Mouse (Mus musculus): Measurements from ENCODE around the gene Slc5a8. TPM values are rescaled to one million over a fixed set of nuclear protein-coding genes. Genes with fewer than 3 reads are reported as not detected.

Gene Slc5a8
- total and polyA plus RNA-seq, 3 experiments, result not detected

DNA sequence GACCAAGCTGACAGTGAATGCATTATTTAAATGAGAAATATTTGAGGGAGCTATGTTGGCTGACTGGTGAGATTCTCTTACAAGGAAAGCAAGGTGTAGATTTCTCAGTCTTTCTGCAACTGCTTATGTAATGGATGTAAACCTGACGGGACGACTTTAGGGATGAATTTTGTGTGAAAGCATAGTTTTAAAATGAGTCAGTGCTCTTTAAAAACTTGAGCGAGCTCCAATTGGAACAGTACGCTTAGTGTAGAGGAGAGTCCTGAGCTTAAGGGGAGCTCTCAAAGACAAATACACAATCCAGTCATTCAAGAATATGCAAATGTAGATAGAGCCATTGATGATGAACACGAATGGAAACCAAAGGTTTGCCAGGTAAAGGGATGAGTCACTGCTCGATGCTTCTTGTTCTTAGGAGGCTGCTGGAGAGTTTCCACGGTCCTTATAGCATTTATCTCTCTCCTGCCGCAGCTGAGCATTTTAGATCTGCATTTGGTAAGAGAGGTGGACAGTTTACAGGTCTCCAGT is 6.8 kb downstream of the Slc5a8 start:
- Histone ChIP-seq H3K27me3 (ENCODE audit: control insufficient read depth in 1 of 2, insufficient read depth in 2 of 2, low read length in 2 of 2) (no peaks in the 10 kb centered on the region), H3K27ac (ENCODE audit: control insufficient read depth, low read depth, low read length) (no peak overlapping the region), H3K4me1 (ENCODE audit: control insufficient read depth in 1 of 2, insufficient read depth in 2 of 2, low read length in 2 of 2) (no peaks in the 10 kb centered on the region), H3K36me3 (ENCODE audit: control insufficient read depth in 1 of 2, insufficient read depth in 2 of 2, low read length in 2 of 2) (no peaks in the 10 kb centered on the region), H3K9me3 (replicated peaks; ENCODE audit: insufficient read depth, low read length) (no peaks in the 10 kb centered on the region), H3K4me3 (ENCODE audit: control insufficient read depth in 1 of 2, insufficient read depth in 1 of 2, low read depth in 2 of 2, low read length in 2 of 2) (no peak overlapping the region), H3K9ac (ENCODE audit: control insufficient read depth, low read depth, low read length, poor library complexity, severe bottlenecking) (no peak overlapping the region), H3K79me2 (ENCODE audit: control insufficient read depth, insufficient read depth, low read length, poor library complexity) (no peaks in the 10 kb centered on the region)
- no peak for TF ChIP-seq ZMIZ1 (IDR thresholded peaks at IDR 0.05; ENCODE audit: low read depth, low read length)
- TF ChIP-seq RCOR1 (IDR thresholded peaks at IDR 0.05; ENCODE audit: low read depth, low read length), result no peak
- no peak for TF ChIP-seq UBTF (IDR thresholded peaks at IDR 0.05; ENCODE audit: borderline replicate concordance, insufficient read depth, low read depth, low read length)
- TF ChIP-seq E2F4 (IDR thresholded peaks at IDR 0.05; ENCODE audit: borderline replicate concordance, low read depth, low read length), result no peak
- TF ChIP-seq RAD21 (IDR thresholded peaks at IDR 0.05; ENCODE audit: low read depth, low read length), result no peak
- TF ChIP-seq TBP (IDR thresholded peaks at IDR 0.05; ENCODE audit: low read depth, low read length), result no peak
- TF ChIP-seq POLR2A (IDR thresholded peaks at IDR 0.05; ENCODE audit: control insufficient read depth in 1 of 2, insufficient read depth in 1 of 2, low read depth in 1 of 2, low read length in 2 of 2, poor library complexity in 1 of 2), result no peak
- no peak for TF ChIP-seq NELFE (IDR thresholded peaks at IDR 0.05; ENCODE audit: low read depth, low read length)
- no peak for DNase-seq (ENCODE audit: low read depth, low spot score)

DNA sequence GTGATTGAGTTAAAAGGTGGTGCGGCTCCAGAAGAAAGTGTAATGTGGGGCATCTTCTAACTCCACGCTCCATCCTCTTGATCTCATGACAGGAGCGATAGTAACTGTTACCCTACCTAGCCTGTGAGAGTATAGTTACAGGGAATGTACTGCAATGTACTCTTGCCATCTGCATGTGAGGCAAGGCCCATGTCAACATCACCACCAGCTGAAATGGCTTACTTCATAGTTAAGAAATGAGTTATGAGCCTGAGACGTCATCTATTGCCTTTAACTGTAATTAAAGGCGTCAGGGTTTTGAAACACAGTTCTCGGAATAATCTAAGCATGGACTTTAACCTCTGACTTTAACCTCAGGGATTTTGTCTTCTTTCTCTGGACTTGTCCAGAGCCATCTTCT is 11.2 kb downstream of the Slc5a8 start:
- H3K4me1 ChIP-seq (ENCODE audit: control insufficient read depth in 1 of 2, insufficient read depth in 2 of 2, low read length in 2 of 2), result no peaks in the 10 kb centered on the region
- H3K36me3 ChIP-seq (ENCODE audit: control insufficient read depth in 1 of 2, insufficient read depth in 2 of 2, low read length in 2 of 2), result no peaks in the 10 kb centered on the region
- no peaks in the 10 kb centered on the region for H3K79me2 ChIP-seq (ENCODE audit: control insufficient read depth, insufficient read depth, low read length, poor library complexity)
- no peaks in the 10 kb centered on the region for H3K27me3 ChIP-seq (ENCODE audit: control insufficient read depth in 1 of 2, insufficient read depth in 2 of 2, low read length in 2 of 2)
- DNase-seq (ENCODE audit: low read depth, low spot score), result no peak
- no peaks in the 10 kb centered on the region for H3K9me3 ChIP-seq (replicated peaks; ENCODE audit: insufficient read depth, low read length)
- H3K9ac ChIP-seq (ENCODE audit: control insufficient read depth, low read depth, low read length, poor library complexity, severe bottlenecking), result no peak overlapping the region
- no peak for TF ChIP-seq CHD2 (IDR thresholded peaks at IDR 0.05; ENCODE audit: low read length)
- TF ChIP-seq RAD21 (IDR thresholded peaks at IDR 0.05; ENCODE audit: low read depth, low read length), result no peak
- no peak for TF ChIP-seq BHLHE40 (IDR thresholded peaks at IDR 0.05; ENCODE audit: borderline replicate concordance, low read depth, low read length)
- TF ChIP-seq TAL1 (IDR thresholded peaks at IDR 0.05; ENCODE audit: low read length), result no peak
- TF ChIP-seq MYB (IDR thresholded peaks at IDR 0.05; ENCODE audit: low read depth, low read length), result no peak
- TF ChIP-seq E2F4 (IDR thresholded peaks at IDR 0.05; ENCODE audit: borderline replicate concordance, low read depth, low read length), result no peak
- TF ChIP-seq MAFK (IDR thresholded peaks at IDR 0.05; ENCODE audit: borderline replicate concordance, low read depth, low read length), result no peak
- no peak for TF ChIP-seq MAZ (IDR thresholded peaks at IDR 0.05; ENCODE audit: low read depth, low read length)
- no peak for TF ChIP-seq ZKSCAN1 (IDR thresholded peaks at IDR 0.05; ENCODE audit: low read depth, low read length)
- no peak for TF ChIP-seq MXI1 (IDR thresholded peaks at IDR 0.05; ENCODE audit: low read depth, low read length)
- no peak for TF ChIP-seq SMC3 (IDR thresholded peaks at IDR 0.05; ENCODE audit: low read depth, low read length)
- TF ChIP-seq RCOR1 (IDR thresholded peaks at IDR 0.05; ENCODE audit: low read depth, low read length), result no peak
- no peak for TF ChIP-seq ETS1 (IDR thresholded peaks at IDR 0.05; ENCODE audit: low read depth, low read length)
- TF ChIP-seq GABPA (IDR thresholded peaks at IDR 0.05; ENCODE audit: low read depth, low read length), result no peak
- TF ChIP-seq USF1 (IDR thresholded peaks at IDR 0.05; ENCODE audit: low read depth, low read length), result no peak
- no peak for TF ChIP-seq MAX (IDR thresholded peaks at IDR 0.05; ENCODE audit: low read length)
- no peak for TF ChIP-seq UBTF (IDR thresholded peaks at IDR 0.05; ENCODE audit: borderline replicate concordance, insufficient read depth, low read depth, low read length)
- TF ChIP-seq MYC (IDR thresholded peaks at IDR 0.05; ENCODE audit: low read depth, low read length), result no peak
- H3K4me3 ChIP-seq (ENCODE audit: control insufficient read depth in 1 of 2, insufficient read depth in 1 of 2, low read depth in 2 of 2, low read length in 2 of 2), result no peak overlapping the region
- H3K27ac ChIP-seq (ENCODE audit: control insufficient read depth, low read depth, low read length), result no peak overlapping the region

All from MEL (cell line).